Comparison of ENCODE assay signal across 23 mouse cellular contexts in the genomic region with DNA sequence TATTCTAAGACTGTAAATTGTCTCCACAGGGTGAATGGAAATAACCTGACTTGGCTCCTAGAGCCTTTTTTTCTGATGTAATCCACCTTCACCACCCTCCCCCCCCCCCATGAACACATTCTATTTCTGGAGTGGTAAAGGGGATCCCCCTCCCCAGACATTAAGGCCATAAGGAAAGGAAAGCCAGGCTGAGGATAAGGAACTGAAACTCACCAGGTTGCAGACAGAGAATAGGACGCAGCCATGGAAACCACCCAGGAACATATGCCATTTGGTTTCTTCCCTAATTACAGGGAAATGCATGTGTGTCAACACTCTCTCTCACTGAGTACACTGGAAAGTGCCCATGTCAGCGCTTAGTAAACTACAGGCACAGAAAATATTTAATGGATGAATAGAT.
A peak's percentile ranks its signal among the peaks of the same experiment; 100 is the strongest.
DNase-seq lines count a peak whose midpoint lies in the region; ATAC-seq and TF ChIP-seq lines count a peak whose summit lies in the region.
"Had no signal": no experiment of that assay in that cellular context is flagged by ENCODE, and none has a peak within 500 bp of the region (broad histone marks: within the 10 kb centered on the region; RNA-seq: fewer than 3 reads in every experiment).

No protein-coding gene starts in this region.

- no peaks in the 10 kb centered on the region for H3K79me2 ChIP-seq in CH12.LX (replicated peaks; ENCODE audit: control insufficient read depth, extremely low read depth, insufficient read depth, poor library complexity, severe bottlenecking)

- no peak for TF ChIP-seq CTCF in forebrain, postnatal 0 days (IDR thresholded peaks at IDR 0.05; ENCODE audit: low read depth)
- TF ChIP-seq CTCF in CH12.LX (conservative IDR thresholded peaks at IDR 0.05 in 1 of 2, IDR thresholded peaks at IDR 0.05 in 1 of 2; ENCODE audit: low read depth in 2 of 2, low read length in 2 of 2), result no peak
- TF ChIP-seq CTCF in brain, embryonic 14.5 days (IDR thresholded peaks at IDR 0.05; ENCODE audit: borderline replicate concordance, extremely low read depth, insufficient read depth, insufficient read length), result no peak

- WGBS in forebrain, embryonic 14.5 days, result 80% methylated on average over 2 of the region's 2 CpGs
- 89% methylated on average over 2 of the region's 2 CpGs for WGBS in forebrain, embryonic 12.5 days
- 49% methylated on average over 2 of the region's 2 CpGs for WGBS in forebrain, postnatal 0 days
- WGBS in forebrain, embryonic 11.5 days, result 84% methylated on average over 2 of the region's 2 CpGs

- peak; percentile 95 for TF ChIP-seq EP300 in CH12.LX (IDR thresholded peaks at IDR 0.05; ENCODE audit: low read length)

- H3K36me3 ChIP-seq in forebrain, embryonic 14.5 days (ENCODE audit: control insufficient read depth, insufficient read depth, low read length), result no peaks in the 10 kb centered on the region
- H3K36me3 ChIP-seq in forebrain, embryonic 12.5 days (replicated peaks), result no peaks in the 10 kb centered on the region
- no peaks in the 10 kb centered on the region for H3K36me3 ChIP-seq in forebrain, postnatal 0 days (ENCODE audit: insufficient read depth)
- H3K36me3 ChIP-seq in forebrain, embryonic 11.5 days (ENCODE audit: control insufficient read depth, insufficient read depth, low read length), result no peaks in the 10 kb centered on the region
- H3K36me3 ChIP-seq in CH12.LX (replicated peaks in 1 of 2; ENCODE audit: control insufficient read depth in 1 of 2, insufficient read depth in 1 of 2, low read length in 1 of 2), result no peaks in the 10 kb centered on the region
- H3K36me3 ChIP-seq: embryonic facial prominence, embryonic 13.5 days; embryonic facial prominence, embryonic 15.5 days; G1E had no signal

- peak; percentile 54 for DNase-seq in forebrain, embryonic 14.5 days (ENCODE audit: low spot score)
- peak; percentile 41 for DNase-seq in forebrain, postnatal 0 days
- no peak for DNase-seq in forebrain, embryonic 11.5 days (ENCODE audit: low spot score)
- peak; percentile 96 for DNase-seq in CH12.LX (ENCODE audit: extremely low read depth)
- DNase-seq in brain, embryonic 14.5 days (ENCODE audit: low read depth), result peak; percentile 54
- DNase-seq in thymus, postnatal 36 days, result no peak
- DNase-seq: adrenal gland, adult 8-10 months; adrenal gland, postnatal 14 days; adrenal gland, postnatal 36 days; cerebellum, adult 11 months; cerebellum, adult 18-20 months; cerebellum, adult 8-10 months; cerebellum, adult 9-11 months; cerebellum, postnatal 14 days; cerebellum, postnatal 36 days; embryo, embryonic 11 days had no signal

- TF ChIP-seq POLR2A in CH12.LX (IDR thresholded peaks at IDR 0.05; ENCODE audit: low read depth, low read length), result no peak
- TF ChIP-seq POLR2A in brain, embryonic 14.5 days (IDR thresholded peaks at IDR 0.05; ENCODE audit: borderline replicate concordance, extremely low read depth, insufficient read depth, insufficient read length, poor library complexity, severe bottlenecking), result no peak

- H3K9me3 ChIP-seq in forebrain, embryonic 14.5 days (replicated peaks; ENCODE audit: control insufficient read depth, low read length), result peaks cover 3% of the 10 kb centered on the region; the same call in 1 of the 2 replicates
- H3K9me3 ChIP-seq in forebrain, embryonic 12.5 days, result no peaks in the 10 kb centered on the region
- H3K9me3 ChIP-seq in forebrain, postnatal 0 days (ENCODE audit: low read length), result no peaks in the 10 kb centered on the region
- H3K9me3 ChIP-seq in forebrain, embryonic 11.5 days (ENCODE audit: control insufficient read depth, low read length), result no peaks in the 10 kb centered on the region
- H3K9me3 ChIP-seq in CH12.LX (replicated peaks; ENCODE audit: low read length), result peaks cover 2% of the 10 kb centered on the region
- H3K9me3 ChIP-seq: embryonic facial prominence, embryonic 13.5 days; embryonic facial prominence, embryonic 15.5 days had no signal

- no peak overlapping the region for H3K4me2 ChIP-seq in forebrain, embryonic 14.5 days (ENCODE audit: low read length)
- H3K4me2 ChIP-seq in forebrain, embryonic 12.5 days, result no peak overlapping the region
- no peak overlapping the region for H3K4me2 ChIP-seq in forebrain, postnatal 0 days (ENCODE audit: low read depth)
- H3K4me2 ChIP-seq in forebrain, embryonic 11.5 days (ENCODE audit: low read depth, low read length, severe bottlenecking), result no peak overlapping the region
- peak overlapping the region; percentile 81 for H3K4me2 ChIP-seq in CH12.LX (ENCODE audit: insufficient read depth, low read depth, poor library complexity, severe bottlenecking)
- H3K4me2 ChIP-seq: embryonic facial prominence, embryonic 13.5 days; embryonic facial prominence, embryonic 15.5 days had no signal

- no peak for ATAC-seq in forebrain, embryonic 14.5 days
- ATAC-seq in forebrain, embryonic 12.5 days (ENCODE audit: low FRiP score), result no peak
- ATAC-seq in forebrain, postnatal 0 days, result peak; percentile 51
- ATAC-seq in forebrain, embryonic 11.5 days (replicated peaks; ENCODE audit: low FRiP score), result no peak
- ATAC-seq: activated CD4-positive, CD25-positive, alpha-beta regulatory T cell, adult 4 months; Patski had no signal

- H3K9ac ChIP-seq in forebrain, embryonic 14.5 days (ENCODE audit: low read length), result no peak overlapping the region
- no peak overlapping the region for H3K9ac ChIP-seq in forebrain, embryonic 12.5 days
- no peak overlapping the region for H3K9ac ChIP-seq in forebrain, postnatal 0 days
- no peak overlapping the region for H3K9ac ChIP-seq in forebrain, embryonic 11.5 days (ENCODE audit: low read length)
- peak overlapping the region; percentile 55 for H3K9ac ChIP-seq in CH12.LX (ENCODE audit: insufficient read depth, low read depth)
- H3K9ac ChIP-seq: embryonic facial prominence, embryonic 13.5 days; embryonic facial prominence, embryonic 15.5 days had no signal

- no peak overlapping the region for H3K27ac ChIP-seq in forebrain, embryonic 14.5 days (ENCODE audit: low read depth, low read length)
- H3K27ac ChIP-seq in forebrain, embryonic 12.5 days, result no peak overlapping the region
- H3K27ac ChIP-seq in forebrain, postnatal 0 days (ENCODE audit: low read depth, low read length), result no peak overlapping the region
- no peak overlapping the region for H3K27ac ChIP-seq in forebrain, embryonic 11.5 days (ENCODE audit: low read depth, low read length)
- peak overlapping the region; percentile 86; the same call in 1 of the 2 replicates for H3K27ac ChIP-seq in CH12.LX (ENCODE audit: insufficient read depth, low read depth)
- H3K27ac ChIP-seq: embryonic facial prominence, embryonic 13.5 days; embryonic facial prominence, embryonic 15.5 days had no signal

- in situ Hi-C loops in CH12.LX (cut with MboI; ENCODE audit: low pct_ligation_motif_present, low pct_unique_long_range_greater_than_20kb, low sequenced_read_pairs), result no loop called here

- H3K4me3 ChIP-seq in forebrain, embryonic 14.5 days (ENCODE audit: low read depth, low read length), result no peak overlapping the region
- no peak overlapping the region for H3K4me3 ChIP-seq in forebrain, embryonic 12.5 days (replicated peaks)
- no peak overlapping the region for H3K4me3 ChIP-seq in forebrain, postnatal 0 days (ENCODE audit: low read depth, low read length)
- no peak overlapping the region for H3K4me3 ChIP-seq in forebrain, embryonic 11.5 days (ENCODE audit: low read depth, low read length)
- H3K4me3 ChIP-seq in CH12.LX (replicated peaks in 1 of 3; ENCODE audit: low read depth in 2 of 3, low read length in 2 of 3, poor library complexity in 1 of 3), result no peak overlapping the region
- H3K4me3 ChIP-seq: embryonic facial prominence, embryonic 13.5 days; embryonic facial prominence, embryonic 15.5 days; erythroblast, embryonic 14.5 days had no signal

- no peaks in the 10 kb centered on the region for H3K4me1 ChIP-seq in forebrain, embryonic 14.5 days (ENCODE audit: control insufficient read depth, insufficient read depth, low read length)
- H3K4me1 ChIP-seq in forebrain, embryonic 12.5 days, result no peaks in the 10 kb centered on the region
- no peaks in the 10 kb centered on the region for H3K4me1 ChIP-seq in forebrain, postnatal 0 days (ENCODE audit: insufficient read depth)
- H3K4me1 ChIP-seq in forebrain, embryonic 11.5 days (replicated peaks; ENCODE audit: control insufficient read depth, insufficient read depth, low read length), result no peaks in the 10 kb centered on the region
- peaks cover 13 to 52% of the 10 kb centered on the region in 2 experiments for H3K4me1 ChIP-seq in CH12.LX (ENCODE audit: control insufficient read depth in 1 of 2, insufficient read depth in 2 of 2)
- H3K4me1 ChIP-seq: embryonic facial prominence, embryonic 13.5 days; embryonic facial prominence, embryonic 15.5 days had no signal

- H3K27me3 ChIP-seq in forebrain, embryonic 14.5 days (replicated peaks; ENCODE audit: control insufficient read depth, insufficient read depth, low read length), result no peaks in the 10 kb centered on the region
- no peaks in the 10 kb centered on the region for H3K27me3 ChIP-seq in forebrain, embryonic 12.5 days
- H3K27me3 ChIP-seq in forebrain, postnatal 0 days (ENCODE audit: insufficient read depth, low read length), result no peaks in the 10 kb centered on the region
- no peaks in the 10 kb centered on the region for H3K27me3 ChIP-seq in forebrain, embryonic 11.5 days (ENCODE audit: control insufficient read depth, insufficient read depth, low read length)
- no peaks in the 10 kb centered on the region for H3K27me3 ChIP-seq in CH12.LX (replicated peaks)
- H3K27me3 ChIP-seq: embryonic facial prominence, embryonic 13.5 days; embryonic facial prominence, embryonic 15.5 days had no signal

- dilution Hi-C loops in CH12.LX (cut with MboI; ENCODE audit: extremely low pct_ligation_motif_present, extremely low pct_unique_long_range_greater_than_20kb, low sequenced_read_pairs), result no loop called here

- no peak; the same call in 1 of the 2 replicates for TF ChIP-seq RAD21 in CH12.LX (IDR thresholded peaks at IDR 0.05; ENCODE audit: low read depth, low read length)

TF ChIP-seq in CH12.LX, 34 proteins besides CTCF, POLR2A, EP300 and RAD21 (continues in another document):
- TF ChIP-seq KAT2A (IDR thresholded peaks at IDR 0.05; ENCODE audit: insufficient replicate concordance, low read length) (no peak), TBP (conservative IDR thresholded peaks at IDR 0.05; ENCODE audit: low read depth, low read length) (no peak), MYC (IDR thresholded peaks at IDR 0.05; ENCODE audit: low read depth, low read length) (peak; percentile 65), ZMIZ1 (IDR thresholded peaks at IDR 0.05; ENCODE audit: low read depth, low read length) (no peak), CHD2 (IDR thresholded peaks at IDR 0.05; ENCODE audit: low read length) (peak; percentile 87), SMC3 (IDR thresholded peaks at IDR 0.05; ENCODE audit: low read depth, low read length) (no peak), MXI1 (IDR thresholded peaks at IDR 0.05; ENCODE audit: low read depth, low read length) (no peak; the same call in 1 of the 2 replicates), NRF1 (IDR thresholded peaks at IDR 0.05; ENCODE audit: low read depth, low read length) (no peak), JUN (IDR thresholded peaks at IDR 0.05; ENCODE audit: insufficient read depth, low read depth, low read length) (no peak), MEF2A (IDR thresholded peaks at IDR 0.05; ENCODE audit: borderline replicate concordance, low read depth, low read length) (peak; percentile 99), SIN3A (IDR thresholded peaks at IDR 0.05; ENCODE audit: low read length) (0 out of 2 replicates have a peak, but pooled peaks have one; percentile 36)

Comparison
In these comparisons a context has a peak if more than half of its experiments do, and no peak if none do; other contexts are left out.
1. DNase-seq: peak in forebrain, embryonic 14.5 days (single experiment), forebrain, postnatal 0 days (single experiment), CH12.LX (single experiment) and brain, embryonic 14.5 days (single experiment); none in forebrain, embryonic 11.5 days (single experiment) and thymus, postnatal 36 days (0 of 2).